Mouse (Mus musculus): ENCODE measurements around the gene Pax7. TPM values are rescaled to one million over a fixed set of nuclear protein-coding genes. Genes with fewer than 3 reads are reported as not detected.

Gene Pax7
- polyA plus RNA-seq, 1 experiment from 2014 or later: not detected

GRCm38 (mm10) chr4:139715241-139715932 lies 117.9 kb downstream of the Pax7 start:
- no peak overlapping the region for H3K4me3 ChIP-seq (replicated peaks; ENCODE audit: low read length)
- H3K27ac ChIP-seq (ENCODE audit: low read length): no peak overlapping the region
- 0 out of 2 replicates have a peak, but pooled peaks cover 5% of the 10 kb centered on the region for H3K4me1 ChIP-seq (replicated peaks; ENCODE audit: control insufficient read depth, insufficient read depth, low read length)
- no peak for ATAC-seq
- H3K27me3 ChIP-seq (replicated peaks; ENCODE audit: control insufficient read depth, insufficient read depth, low read length): no peaks in the 10 kb centered on the region
- no peaks in the 10 kb centered on the region for H3K36me3 ChIP-seq (ENCODE audit: control insufficient read depth, insufficient read depth)
- H3K9ac ChIP-seq (replicated peaks; ENCODE audit: low read depth, low read length): no peak overlapping the region
- H3K4me2 ChIP-seq (ENCODE audit: low read length): no peak overlapping the region
- no peaks in the 10 kb centered on the region for H3K9me3 ChIP-seq (ENCODE audit: control insufficient read depth, low read length)
- WGBS: 33% methylated on average over 13 of the region's 13 CpGs

DNA sequence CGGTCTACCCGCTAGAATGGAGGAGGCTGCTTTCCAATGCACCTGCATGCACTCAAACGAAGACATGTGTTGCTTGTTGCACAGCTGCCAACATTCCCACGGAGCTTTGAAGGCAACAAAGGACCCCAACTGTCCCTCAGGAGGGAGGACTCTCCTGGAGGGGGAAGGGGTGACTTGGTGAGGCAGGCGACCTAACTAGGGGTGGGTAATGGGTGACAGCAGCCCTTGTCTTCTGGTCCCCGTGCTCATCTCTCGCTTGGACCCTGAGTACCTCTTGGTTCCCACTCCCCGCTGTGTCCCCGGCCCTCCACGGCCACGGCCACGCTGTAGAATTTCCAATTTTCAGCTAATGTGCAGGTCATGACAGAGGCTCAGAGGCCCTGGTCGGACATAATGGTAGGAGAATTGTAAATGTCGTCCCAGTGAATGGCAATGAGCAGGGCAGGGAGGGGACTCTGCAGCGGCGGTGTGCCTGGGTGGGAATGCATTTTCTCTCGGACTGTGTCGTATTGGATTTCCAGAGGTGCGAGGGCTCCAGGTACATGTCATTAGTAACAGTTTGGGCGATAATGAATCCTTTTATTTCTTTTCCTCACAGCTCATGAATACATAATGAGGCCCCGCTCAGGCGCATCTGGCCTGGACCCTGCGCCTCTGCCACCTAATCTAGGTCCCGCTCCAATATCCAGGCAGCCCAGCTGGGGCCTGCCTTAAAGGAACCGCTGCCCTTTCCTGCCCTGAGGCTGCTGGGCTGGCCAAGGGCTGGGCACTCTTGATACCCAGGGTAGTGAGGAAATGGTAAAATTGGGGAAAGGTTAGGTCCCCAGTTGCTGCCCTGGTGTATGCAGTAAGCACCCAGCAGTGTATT lies 122.6 kb downstream of the Pax7 start:
- Histone ChIP-seq H3K4me3 (replicated peaks; ENCODE audit: low read length) (no peak overlapping the region), H3K27ac (ENCODE audit: low read length) (no peak overlapping the region), H3K9me3 (ENCODE audit: control insufficient read depth, low read length) (no peaks in the 10 kb centered on the region), H3K27me3 (replicated peaks; ENCODE audit: control insufficient read depth, insufficient read depth, low read length) (no peaks in the 10 kb centered on the region), H3K36me3 (ENCODE audit: control insufficient read depth, insufficient read depth) (no peaks in the 10 kb centered on the region), H3K4me2 (ENCODE audit: low read length) (no peak overlapping the region), H3K9ac (replicated peaks; ENCODE audit: low read depth, low read length) (no peak overlapping the region), H3K4me1 (replicated peaks; ENCODE audit: control insufficient read depth, insufficient read depth, low read length) (0 out of 2 replicates have a peak, but pooled peaks cover 5% of the 10 kb centered on the region)
- WGBS: 24% methylated on average over 25 of the region's 25 CpGs
- ATAC-seq: no peak

DNA sequence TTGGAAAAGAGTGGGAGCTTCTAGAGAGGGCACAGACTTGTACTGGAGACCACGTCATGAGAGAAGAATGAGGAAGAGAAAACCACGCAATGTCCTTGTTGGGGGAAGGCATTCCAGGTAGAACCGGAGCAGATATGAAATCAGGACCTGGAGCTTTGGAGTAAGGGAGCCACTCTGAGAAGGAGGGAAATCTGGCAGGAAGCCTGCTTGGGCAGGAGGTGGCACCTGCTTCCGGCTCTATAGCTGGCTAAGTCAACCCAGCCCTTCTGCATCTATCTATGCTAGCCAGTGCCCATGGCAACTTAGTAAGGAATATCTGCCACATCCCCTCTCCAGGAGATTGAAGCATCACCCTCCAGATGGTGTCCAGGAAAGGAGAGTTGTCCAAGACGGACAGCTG lies 127.3 kb downstream of the Pax7 start:
- H3K27me3 ChIP-seq (replicated peaks; ENCODE audit: control insufficient read depth, insufficient read depth, low read length): no peaks in the 10 kb centered on the region
- WGBS: 90% methylated on average over 5 of the region's 5 CpGs
- H3K9me3 ChIP-seq (ENCODE audit: control insufficient read depth, low read length): 0 out of 2 replicates have a peak, but pooled peaks cover 2% of the 10 kb centered on the region
- ATAC-seq: no peak
- H3K9ac ChIP-seq (replicated peaks; ENCODE audit: low read depth, low read length): no peak overlapping the region
- H3K4me1 ChIP-seq (replicated peaks; ENCODE audit: control insufficient read depth, insufficient read depth, low read length): 0 out of 2 replicates have a peak, but pooled peaks cover 4% of the 10 kb centered on the region
- no peak overlapping the region for H3K4me2 ChIP-seq (ENCODE audit: low read length)
- no peak overlapping the region for H3K4me3 ChIP-seq (replicated peaks; ENCODE audit: low read length)
- no peaks in the 10 kb centered on the region for H3K36me3 ChIP-seq (ENCODE audit: control insufficient read depth, insufficient read depth)
- no peak overlapping the region for H3K27ac ChIP-seq (ENCODE audit: low read length)

- H3K9ac ChIP-seq (replicated peaks; ENCODE audit: low read depth, low read length): no peak overlapping the region
- H3K4me3 ChIP-seq (replicated peaks; ENCODE audit: low read length): no peak overlapping the region
- no peaks in the 10 kb centered on the region for H3K4me1 ChIP-seq (replicated peaks; ENCODE audit: control insufficient read depth, insufficient read depth, low read length)
- H3K9me3 ChIP-seq (ENCODE audit: control insufficient read depth, low read length): 0 out of 2 replicates have a peak, but pooled peaks cover 2% of the 10 kb centered on the region
- H3K27me3 ChIP-seq (replicated peaks; ENCODE audit: control insufficient read depth, insufficient read depth, low read length): no peaks in the 10 kb centered on the region
- no peak overlapping the region for H3K4me2 ChIP-seq (ENCODE audit: low read length)
- 87% methylated on average over 11 of the region's 11 CpGs for WGBS
- ATAC-seq: no peak
- no peaks in the 10 kb centered on the region for H3K36me3 ChIP-seq (ENCODE audit: control insufficient read depth, insufficient read depth)
- no peak overlapping the region for H3K27ac ChIP-seq (ENCODE audit: low read length)
Observed at GRCm38 (mm10) chr4:139703468-139703867, 129.9 kb downstream of the Pax7 start.

DNA sequence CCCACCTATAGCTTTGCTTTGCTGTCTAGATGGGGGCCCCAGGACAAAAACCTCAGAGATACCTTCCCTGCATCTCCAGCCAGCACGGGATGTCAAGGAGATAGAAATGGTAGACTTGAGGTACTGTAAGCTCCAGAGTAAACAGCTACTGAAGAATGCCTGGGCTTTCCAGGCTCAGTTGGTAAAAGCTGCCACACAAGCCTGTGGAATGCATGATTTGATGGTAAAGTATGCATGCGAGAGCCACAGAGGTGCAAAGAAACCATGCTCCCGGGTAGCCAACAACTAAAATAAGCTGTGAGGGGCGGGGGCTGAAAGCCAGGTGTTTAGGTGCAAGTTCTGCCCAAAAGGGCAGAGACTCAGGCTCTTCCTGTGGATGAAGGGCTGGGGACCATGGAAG lies 130.4 kb downstream of the Pax7 start:
- no peak overlapping the region for H3K4me2 ChIP-seq (ENCODE audit: low read length)
- H3K36me3 ChIP-seq (ENCODE audit: control insufficient read depth, insufficient read depth): no peaks in the 10 kb centered on the region
- H3K4me1 ChIP-seq (replicated peaks; ENCODE audit: control insufficient read depth, insufficient read depth, low read length): no peaks in the 10 kb centered on the region; the same call in 1 of the 2 replicates
- H3K4me3 ChIP-seq (replicated peaks; ENCODE audit: low read length): no peak overlapping the region
- H3K9me3 ChIP-seq (ENCODE audit: control insufficient read depth, low read length): 0 out of 2 replicates have a peak, but pooled peaks cover 2% of the 10 kb centered on the region
- 77% methylated on average over 4 of the region's 4 CpGs for WGBS
- no peak for ATAC-seq
- no peak overlapping the region for H3K9ac ChIP-seq (replicated peaks; ENCODE audit: low read depth, low read length)
- no peak overlapping the region for H3K27ac ChIP-seq (ENCODE audit: low read length)
- no peaks in the 10 kb centered on the region for H3K27me3 ChIP-seq (replicated peaks; ENCODE audit: control insufficient read depth, insufficient read depth, low read length)

- no peak overlapping the region for H3K4me2 ChIP-seq (ENCODE audit: low read length)
- ATAC-seq: no peak
- 71% methylated on average over 8 of the region's 8 CpGs for WGBS
- peaks cover 2% of the 10 kb centered on the region; the same call in 1 of the 2 replicates for H3K4me1 ChIP-seq (replicated peaks; ENCODE audit: control insufficient read depth, insufficient read depth, low read length)
- H3K27me3 ChIP-seq (replicated peaks; ENCODE audit: control insufficient read depth, insufficient read depth, low read length): 0 out of 2 replicates have a peak, but pooled peaks cover 2% of the 10 kb centered on the region
- no peak overlapping the region for H3K4me3 ChIP-seq (replicated peaks; ENCODE audit: low read length)
- H3K36me3 ChIP-seq (ENCODE audit: control insufficient read depth, insufficient read depth): no peaks in the 10 kb centered on the region
- H3K27ac ChIP-seq (ENCODE audit: low read length): no peak overlapping the region
- no peak overlapping the region for H3K9ac ChIP-seq (replicated peaks; ENCODE audit: low read depth, low read length)
- H3K9me3 ChIP-seq (ENCODE audit: control insufficient read depth, low read length): 0 out of 2 replicates have a peak, but pooled peaks cover 2% of the 10 kb centered on the region
Observed at GRCm38 (mm10) chr4:139698602-139699001, 134.7 kb downstream of the Pax7 start.

DNA sequence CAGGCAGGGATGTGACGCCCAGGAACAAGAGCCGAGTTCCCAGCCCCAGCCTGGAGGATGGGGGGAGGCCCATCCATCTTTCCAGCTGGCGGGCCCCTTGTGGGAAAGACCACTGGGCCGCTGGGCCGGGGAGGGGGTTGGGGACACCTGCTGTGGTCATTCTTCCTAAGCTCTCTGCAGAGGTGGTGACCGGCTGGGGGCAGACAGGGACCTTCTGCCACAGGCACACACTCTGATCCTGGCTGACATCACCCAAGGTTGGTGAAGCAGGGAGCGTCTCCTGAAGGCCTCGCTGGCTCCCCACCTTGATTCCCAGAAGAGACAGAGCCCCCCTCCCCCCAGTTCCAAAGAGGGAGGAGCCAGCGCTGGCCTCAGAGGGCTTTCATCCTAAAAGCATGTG lies 135.6 kb downstream of the Pax7 start:
- WGBS: 6% methylated on average over 9 of the region's 9 CpGs
- no peak for ATAC-seq

DNA sequence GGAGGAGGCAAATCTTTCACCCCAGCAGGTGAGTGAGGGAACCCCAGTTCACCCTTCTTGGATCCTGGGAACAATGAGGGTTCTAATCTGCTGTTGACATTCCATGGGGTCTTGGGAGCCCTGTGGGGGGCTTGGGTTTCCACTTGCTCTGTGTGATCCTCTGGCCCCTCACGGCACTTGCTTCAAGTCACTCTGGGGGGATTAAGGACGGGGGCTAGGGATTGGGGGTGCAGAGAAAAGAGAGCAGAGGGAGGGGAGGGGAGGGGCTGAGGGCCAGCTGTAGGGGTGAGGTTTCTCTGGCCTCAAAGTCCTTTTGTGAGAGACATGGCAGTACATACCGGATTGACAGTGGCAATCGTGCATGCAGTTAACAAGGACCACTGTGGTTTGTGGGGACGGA lies 140.0 kb downstream of the Pax7 start:
- H3K27ac ChIP-seq (ENCODE audit: low read length): no peak overlapping the region
- no peak overlapping the region for H3K9ac ChIP-seq (replicated peaks; ENCODE audit: low read depth, low read length)
- 11% methylated on average over 5 of the region's 5 CpGs for WGBS
- H3K36me3 ChIP-seq (ENCODE audit: control insufficient read depth, insufficient read depth): no peaks in the 10 kb centered on the region
- ATAC-seq: no peak
- peaks cover 2% of the 10 kb centered on the region; the same call in 1 of the 2 replicates for H3K27me3 ChIP-seq (replicated peaks; ENCODE audit: control insufficient read depth, insufficient read depth, low read length)
- H3K4me1 ChIP-seq (replicated peaks; ENCODE audit: control insufficient read depth, insufficient read depth, low read length): peaks cover 4% of the 10 kb centered on the region
- H3K4me2 ChIP-seq (ENCODE audit: low read length): no peak overlapping the region
- no peak overlapping the region for H3K4me3 ChIP-seq (replicated peaks; ENCODE audit: low read length)
- H3K9me3 ChIP-seq (ENCODE audit: control insufficient read depth, low read length): no peaks in the 10 kb centered on the region

More for the DNA sequence above, 135.6 kb downstream of the Pax7 start:
- Histone ChIP-seq H3K4me1 (replicated peaks; ENCODE audit: control insufficient read depth, insufficient read depth, low read length) (peaks cover 2% of the 10 kb centered on the region; the same call in 1 of the 2 replicates), H3K4me3 (replicated peaks; ENCODE audit: low read length) (no peak overlapping the region), H3K9me3 (ENCODE audit: control insufficient read depth, low read length) (no peaks in the 10 kb centered on the region), H3K9ac (replicated peaks; ENCODE audit: low read depth, low read length) (no peak overlapping the region), H3K4me2 (ENCODE audit: low read length) (no peak overlapping the region), H3K27me3 (replicated peaks; ENCODE audit: control insufficient read depth, insufficient read depth, low read length) (peaks cover 2% of the 10 kb centered on the region; the same call in 1 of the 2 replicates), H3K27ac (ENCODE audit: low read length) (no peak overlapping the region), H3K36me3 (ENCODE audit: control insufficient read depth, insufficient read depth) (no peaks in the 10 kb centered on the region)

DNA sequence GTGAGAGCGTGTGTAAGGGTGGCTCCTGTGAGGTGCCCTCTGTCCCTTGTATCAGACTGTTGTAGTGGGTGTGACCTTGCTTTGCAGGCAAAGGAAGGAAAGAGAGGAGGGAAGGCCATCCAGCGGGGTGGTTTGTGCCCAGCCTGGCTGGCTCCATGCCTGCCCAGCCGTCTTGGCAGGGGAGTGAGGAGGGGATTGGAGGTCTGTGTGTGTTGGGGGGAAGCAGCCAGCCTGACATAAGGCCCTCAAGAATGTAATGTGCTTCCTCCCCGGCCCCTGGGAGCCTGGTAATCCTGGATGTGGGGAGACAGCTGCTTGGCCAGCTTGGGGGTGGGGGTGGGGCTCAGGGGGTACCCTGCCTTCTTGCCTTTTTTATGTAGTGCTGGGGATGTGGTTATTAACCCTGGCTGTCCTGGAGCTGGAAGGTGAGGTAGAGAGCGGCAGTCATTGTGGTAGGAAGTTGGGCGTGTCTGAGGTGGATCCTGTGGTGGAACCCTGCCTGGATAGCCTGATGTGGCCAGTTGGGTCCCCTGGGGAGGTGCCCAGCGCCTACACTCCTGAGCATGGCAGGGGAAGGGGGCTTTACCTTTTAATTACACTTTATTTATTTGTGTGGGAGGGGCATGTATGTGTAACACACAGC lies 143.6 kb downstream of the Pax7 start:
- peaks cover 2% of the 10 kb centered on the region; the same call in 1 of the 2 replicates for H3K4me1 ChIP-seq (replicated peaks; ENCODE audit: control insufficient read depth, insufficient read depth, low read length)
- H3K4me3 ChIP-seq (replicated peaks; ENCODE audit: low read length): no peak overlapping the region
- no peak overlapping the region for H3K9ac ChIP-seq (replicated peaks; ENCODE audit: low read depth, low read length)
- no peak for ATAC-seq
- no peaks in the 10 kb centered on the region for H3K36me3 ChIP-seq (ENCODE audit: control insufficient read depth, insufficient read depth)
- WGBS: 29% methylated on average over 7 of the region's 7 CpGs
- H3K27me3 ChIP-seq (replicated peaks; ENCODE audit: control insufficient read depth, insufficient read depth, low read length): peaks cover 2% of the 10 kb centered on the region; the same call in 1 of the 2 replicates
- no peak overlapping the region for H3K27ac ChIP-seq (ENCODE audit: low read length)
- no peaks in the 10 kb centered on the region for H3K9me3 ChIP-seq (ENCODE audit: control insufficient read depth, low read length)
- H3K4me2 ChIP-seq (ENCODE audit: low read length): no peak overlapping the region

Data from forebrain, embryonic 16.5 days (tissue).